Mouse (Mus musculus) kidney, embryonic 16.5 days (tissue): ENCODE data around the gene Gm20431. TPM values are rescaled to one million over a fixed set of nuclear protein-coding genes. Genes with fewer than 3 reads are reported as not detected.
"Not testable (repeated sequence)": the region's sequence is repeated elsewhere in the genome, so short reads cannot be mapped to it uniquely, and the experiment has no call there.

Experiments used
- ATAC-seq: fragments of 200-750 bp; cut with Nextera tagmentation; 2 replicates; pipeline ENCODE4 v1.8.0; 2017; ENCODE audit warnings: moderate TSS enrichment; ENCODE audit not compliant: low FRiP score, low TSS enrichment
- H3K27ac ChIP-seq: fragments of 300-500 bp; sonication (generic); 2 replicates; pipeline ENCODE4 v1.5.1; 2014; ENCODE audit warnings: low read length
- H3K27me3 ChIP-seq: fragments of 300-500 bp; sonication (generic); 2 replicates; pipeline ENCODE4 v1.6.1; 2014; ENCODE audit warnings: low read length, control low read depth, mixed read lengths; ENCODE audit not compliant: insufficient read depth
- H3K36me3 ChIP-seq: fragments of 300-500 bp; sonication (generic); 2 replicates; pipeline ENCODE4 v1.6.1; 2014; ENCODE audit warnings: low read length, control low read depth, mixed read lengths; ENCODE audit not compliant: insufficient read depth
- H3K4me1 ChIP-seq: fragments of 300-500 bp; sonication (generic); 2 replicates; pipeline ENCODE4 v1.6.1; 2014; ENCODE audit warnings: low read length, control low read depth, mixed read lengths; ENCODE audit not compliant: insufficient read depth
- H3K4me2 ChIP-seq: fragments of 300-500 bp; sonication (generic); replicated peaks from 2 replicates; pipeline ENCODE4 v1.6.1; 2014; ENCODE audit warnings: low read depth, low read length
- H3K4me3 ChIP-seq: fragments of 300-500 bp; sonication (generic); 2 replicates; pipeline ENCODE4 v1.5.1; 2014; ENCODE audit warnings: mild to moderate bottlenecking, low read length
- H3K9ac ChIP-seq: fragments of 300-500 bp; sonication (generic); replicated peaks from 2 replicates; pipeline ENCODE4 v1.6.1; 2014; ENCODE audit warnings: low read length
- H3K9me3 ChIP-seq: fragments of 300-500 bp; sonication (generic); 2 replicates; pipeline ENCODE4 v1.6.1; 2016; ENCODE audit warnings: low read length, control low read depth
- WGBS: fragments of 180-500 bp; shearing (Covaris S2); extraction: QIAGEN DNeasy Blood & Tissue Kit; methylation state at CpG from one replicate; pipeline ENCODE4 v1.1.7; 2014; 5-methylcytosine and 5-hydroxymethylcytosine counted together
- polyA plus RNA-seq: library from polyadenylated mRNA; unstranded; fragments of >200 nt; fragmentation: Nextera tagmentation; extraction: Ambion mirVana; gene quantifications from 2 replicates; pipeline ENCODE4 v1.2.1, GENCODE M21; 2015

The Gm20431 gene
- polyA plus RNA-seq, 1 experiment from 2014 or later: 1.3 TPM

- no peak overlapping the region for H3K4me2 ChIP-seq
- 93% methylated on average over 7 of the region's 7 CpGs for WGBS
- H3K4me1 ChIP-seq: peaks cover 38% of the 10 kb centered on the region
- H3K9me3 ChIP-seq: no peaks in the 10 kb centered on the region
- no peak overlapping the region for H3K9ac ChIP-seq
- H3K27ac ChIP-seq: no peak overlapping the region
- ATAC-seq: no peak
- no peak overlapping the region for H3K4me3 ChIP-seq
- 0 out of 2 replicates have a peak, but pooled peaks cover 3% of the 10 kb centered on the region for H3K36me3 ChIP-seq
- no peaks in the 10 kb centered on the region for H3K27me3 ChIP-seq
These were observed 34.3 kb downstream of the Gm20431 start for GRCm38 (mm10) chr2:167627019-167627418.

DNA sequence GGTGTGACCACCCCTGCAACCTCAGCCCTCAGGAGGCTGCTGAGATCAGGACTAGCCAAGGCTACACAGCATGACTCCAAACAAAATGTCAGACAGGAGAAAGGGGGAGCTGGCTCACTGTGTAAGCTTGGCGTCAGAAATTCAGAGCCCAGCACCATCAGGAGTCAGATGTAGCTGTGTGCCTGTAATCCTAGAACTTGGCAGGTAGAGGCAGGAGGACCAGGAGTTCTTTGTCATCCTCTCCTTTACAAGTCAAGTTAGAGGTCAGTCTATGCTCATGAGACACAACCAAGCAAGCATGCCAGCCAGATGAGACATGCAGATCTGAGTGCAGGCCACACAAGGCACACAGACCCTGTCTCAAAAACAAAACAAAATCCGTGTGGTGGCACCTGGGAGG lies 35.6 kb downstream of the Gm20431 start:
- H3K9me3 ChIP-seq: no peaks in the 10 kb centered on the region
- no peak overlapping the region for H3K4me2 ChIP-seq
- 0 out of 2 replicates have a peak, but pooled peaks cover 3% of the 10 kb centered on the region for H3K36me3 ChIP-seq
- H3K4me1 ChIP-seq: peaks cover 40% of the 10 kb centered on the region
- no peak overlapping the region for H3K9ac ChIP-seq
- ATAC-seq: no peak
- 35% methylated on average over 2 of the region's 2 CpGs for WGBS
- no peaks in the 10 kb centered on the region for H3K27me3 ChIP-seq
- no peak overlapping the region for H3K4me3 ChIP-seq
- no peak overlapping the region for H3K27ac ChIP-seq

- no peak overlapping the region for H3K27ac ChIP-seq
- H3K4me2 ChIP-seq: no peak overlapping the region
- 0 out of 2 replicates have a peak, but pooled peaks cover 3% of the 10 kb centered on the region for H3K36me3 ChIP-seq
- 94% methylated on average over 5 of the region's 6 CpGs for WGBS
- H3K9ac ChIP-seq: no peak overlapping the region
- H3K9me3 ChIP-seq: no peaks in the 10 kb centered on the region
- ATAC-seq: no peak
- no peak overlapping the region for H3K4me3 ChIP-seq
- H3K4me1 ChIP-seq: peaks cover 28% of the 10 kb centered on the region
- no peaks in the 10 kb centered on the region for H3K27me3 ChIP-seq
These were observed 36.8 kb downstream of the Gm20431 start for GRCm38 (mm10) chr2:167624368-167625075.

GRCm38 (mm10) chr2:167622965-167623364 lies 38.3 kb downstream of the Gm20431 start:
- Histone ChIP-seq H3K4me3 (no peak overlapping the region), H3K9ac (0 out of 2 replicates have a peak overlapping the region, but pooled peaks have one; percentile 1), H3K27me3 (no peaks in the 10 kb centered on the region), H3K9me3 (no peaks in the 10 kb centered on the region), H3K4me2 (no peak overlapping the region), H3K27ac (no peak overlapping the region), H3K36me3 (0 out of 2 replicates have a peak, but pooled peaks cover 5% of the 10 kb centered on the region), H3K4me1 (peaks cover 21% of the 10 kb centered on the region)
- ATAC-seq: no peak
- 58% methylated on average over 5 of the region's 5 CpGs for WGBS

DNA sequence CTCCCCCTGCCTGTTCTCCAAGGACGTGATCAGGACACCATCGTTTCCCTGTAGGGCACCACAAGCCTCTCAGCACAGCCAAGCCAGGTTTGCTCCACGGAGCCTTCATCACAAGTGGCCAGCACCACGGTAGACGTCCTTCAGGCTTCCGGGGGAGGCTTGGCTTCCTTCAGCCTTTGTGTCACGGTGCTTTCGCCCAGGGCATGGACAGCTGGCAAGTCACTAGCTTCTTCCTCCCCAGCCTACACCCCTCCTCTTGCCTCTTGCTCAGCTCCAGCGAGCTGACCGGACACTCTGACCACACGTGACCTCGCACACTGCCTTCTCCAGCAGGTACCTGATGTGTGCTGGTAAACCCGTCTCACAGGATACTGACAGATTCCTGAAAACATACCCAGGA lies 38.9 kb downstream of the Gm20431 start:
- Histone ChIP-seq H3K4me2 (no peak overlapping the region), H3K4me1 (peaks cover 21% of the 10 kb centered on the region), H3K4me3 (no peak overlapping the region), H3K27me3 (no peaks in the 10 kb centered on the region), H3K9me3 (no peaks in the 10 kb centered on the region), H3K36me3 (peaks cover 6% of the 10 kb centered on the region; the same call in 1 of the 2 replicates), H3K9ac (no peak overlapping the region), H3K27ac (peak overlapping the region; percentile 55)
- ATAC-seq: peak; percentile 44; the same call in 1 of the 2 replicates
- WGBS: 45% methylated on average over 13 of the region's 13 CpGs

GRCm38 (mm10) chr2:167621255-167622087 lies 39.8 kb downstream of the Gm20431 start:
- no peak overlapping the region for H3K4me3 ChIP-seq
- H3K4me1 ChIP-seq: peaks cover 25% of the 10 kb centered on the region
- no peaks in the 10 kb centered on the region for H3K9me3 ChIP-seq
- no peak for ATAC-seq
- no peak overlapping the region for H3K9ac ChIP-seq
- WGBS: 73% methylated on average over 9 of the region's 9 CpGs
- H3K36me3 ChIP-seq: peaks cover 15% of the 10 kb centered on the region
- no peaks in the 10 kb centered on the region for H3K27me3 ChIP-seq
- H3K4me2 ChIP-seq: no peak overlapping the region
- H3K27ac ChIP-seq: no peak overlapping the region

DNA sequence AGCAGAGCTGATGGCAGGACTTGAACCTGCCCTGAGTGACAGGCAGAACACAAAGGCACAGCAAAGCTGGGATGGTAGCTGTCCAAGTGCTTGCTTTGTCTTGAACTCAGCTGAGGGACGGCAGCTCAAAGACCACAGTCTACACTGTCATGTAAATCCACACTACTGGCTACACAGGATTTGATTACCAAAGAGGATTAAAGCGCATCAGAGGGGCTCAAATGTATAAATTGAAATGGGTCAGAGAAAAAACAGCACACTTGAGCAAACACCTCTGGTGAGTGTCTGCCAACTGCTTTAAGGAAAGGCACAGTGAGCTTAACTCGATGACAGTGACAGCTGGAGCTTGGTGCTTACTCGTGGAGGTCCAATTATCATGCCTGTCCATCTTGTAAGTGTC lies 43.8 kb downstream of the Gm20431 start:
- Histone ChIP-seq H3K4me2 (no peak overlapping the region), H3K36me3 (peaks cover 53% of the 10 kb centered on the region), H3K27me3 (no peaks in the 10 kb centered on the region), H3K27ac (no peak overlapping the region), H3K9me3 (no peaks in the 10 kb centered on the region), H3K4me1 (peaks cover 14% of the 10 kb centered on the region), H3K9ac (no peak overlapping the region), H3K4me3 (no peak overlapping the region)
- ATAC-seq: no peak
- 70% methylated on average over 4 of the region's 4 CpGs for WGBS

GRCm38 (mm10) chr2:167617034-167617433 lies 44.3 kb downstream of the Gm20431 start:
- H3K4me2 ChIP-seq: no peak overlapping the region
- peaks cover 53% of the 10 kb centered on the region for H3K36me3 ChIP-seq
- no peaks in the 10 kb centered on the region for H3K9me3 ChIP-seq
- WGBS: 67% methylated on average over 3 of the region's 3 CpGs
- H3K4me3 ChIP-seq: no peak overlapping the region
- no peak overlapping the region for H3K9ac ChIP-seq
- H3K27ac ChIP-seq: no peak overlapping the region
- H3K4me1 ChIP-seq: peaks cover 10% of the 10 kb centered on the region
- no peaks in the 10 kb centered on the region for H3K27me3 ChIP-seq
- ATAC-seq: no peak

DNA sequence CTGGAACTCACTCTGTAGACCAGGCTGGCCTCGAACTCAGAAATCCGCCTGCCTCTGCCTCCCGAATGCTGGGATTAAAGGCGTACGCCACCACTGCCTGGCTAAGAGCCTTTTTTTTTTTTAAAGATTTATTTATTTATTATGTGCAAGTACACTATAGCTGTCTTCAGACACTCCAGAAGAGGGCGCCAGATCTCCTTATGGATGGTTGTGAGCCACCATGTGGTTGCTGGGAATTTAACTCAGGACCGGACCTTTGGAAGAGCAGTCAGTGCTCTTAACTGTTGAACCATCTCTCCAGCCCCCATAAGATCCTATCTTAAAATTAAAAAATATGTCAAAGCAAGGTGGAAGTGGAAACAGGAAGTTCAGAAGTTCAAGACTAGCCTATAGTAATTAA lies 48.0 kb downstream of the Gm20431 start:
- peaks cover 69% of the 10 kb centered on the region for H3K36me3 ChIP-seq
- H3K4me3 ChIP-seq, ATAC-seq, H3K9me3 ChIP-seq, H3K27me3 ChIP-seq, H3K9ac ChIP-seq, H3K4me1 ChIP-seq, H3K4me2 ChIP-seq, H3K27ac ChIP-seq: not testable (repeated sequence)
- 93% methylated on average over 5 of the region's 7 CpGs for WGBS

DNA sequence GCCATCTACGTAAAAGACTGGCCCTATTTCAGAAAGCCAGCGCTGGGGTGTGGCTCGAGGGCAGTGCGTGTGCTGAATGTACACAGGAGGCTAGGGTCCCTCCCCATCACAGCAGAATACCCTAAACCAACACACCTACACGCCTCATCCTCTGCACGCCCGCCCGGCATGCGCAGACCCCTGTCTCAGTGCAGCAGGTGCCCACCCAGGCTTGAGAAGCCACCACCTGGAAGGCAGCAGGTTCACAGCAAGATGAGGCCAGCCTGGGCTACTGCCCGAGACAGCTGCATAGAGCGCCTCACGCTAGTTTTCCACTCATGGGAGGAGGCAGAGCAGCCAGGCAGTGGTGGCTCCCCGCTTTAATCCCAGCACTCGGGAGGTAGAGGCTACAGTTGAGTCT lies 49.2 kb downstream of the Gm20431 start:
- Histone ChIP-seq H3K4me1 (0 out of 2 replicates have a peak, but pooled peaks cover 4% of the 10 kb centered on the region), H3K9me3 (no peaks in the 10 kb centered on the region)
- 90% methylated on average over 14 of the region's 14 CpGs for WGBS

More for the DNA sequence above, 49.2 kb downstream of the Gm20431 start:
- Histone ChIP-seq H3K27ac (no peak overlapping the region), H3K9ac (no peak overlapping the region), H3K27me3 (no peaks in the 10 kb centered on the region), H3K4me3 (no peak overlapping the region), H3K36me3 (peaks cover 66% of the 10 kb centered on the region), H3K4me2 (no peak overlapping the region)
- ATAC-seq: no peak
